Mouse (Mus musculus) CH12.LX (cell line): ENCODE data around the gene Slc9a9.

Experiments
- CHD2 ChIP-seq: IDR thresholded peaks from 2 replicates; pipeline ENCODE4 v1.6.1; 2011; ENCODE audit warnings: low read length, improper control_type of control experiment
- CTCF ChIP-seq, 2 experiments: IDR thresholded peaks in 1 of 2; conservative IDR thresholded peaks in 1 of 2; 2 replicates each; pipeline ENCODE4 v1.5.1; 2011 to 2012; ENCODE audit warnings: low read depth in 2 of 2, low read length in 2 of 2, improper control_type of control experiment in 1 of 2, inconsistent platforms in 1 of 2, mild to moderate bottlenecking in 1 of 2, moderate library complexity in 1 of 2
- E2F4 ChIP-seq: IDR thresholded peaks from 2 replicates; pipeline ENCODE4 v1.6.1; 2011; ENCODE audit warnings: low read depth, low read length, improper control_type of control experiment; ENCODE audit not compliant: insufficient replicate concordance
- ELF1 ChIP-seq: IDR thresholded peaks from 2 replicates; pipeline ENCODE4 v1.6.1; 2014; ENCODE audit warnings: low read depth, mild to moderate bottlenecking, inconsistent platforms, low read length, improper control_type of control experiment
- EP300 ChIP-seq: IDR thresholded peaks from 2 replicates; pipeline ENCODE4 v1.6.1; 2011; ENCODE audit warnings: low read length, improper control_type of control experiment
- MAZ ChIP-seq: IDR thresholded peaks from 2 replicates; pipeline ENCODE4 v1.6.1; 2012; ENCODE audit warnings: low read depth, mild to moderate bottlenecking, inconsistent platforms, low read length, improper control_type of control experiment, moderate library complexity
- POLR2A ChIP-seq: IDR thresholded peaks from 2 replicates; pipeline ENCODE4 v1.6.1; 2011; ENCODE audit warnings: low read depth, mild to moderate bottlenecking, improper control_type of control experiment, low read length

GRCm38 (mm10) chr9:95221310-95221709 lies 551.6 kb downstream of the Slc9a9 start:
- TF ChIP-seq POLR2A, result no peak
- TF ChIP-seq EP300, result no peak
- TF ChIP-seq CTCF (conservative IDR thresholded peaks at IDR 0.05 in 1 of 2, IDR thresholded peaks at IDR 0.05 in 1 of 2; ENCODE audit: low read depth in 2 of 2, low read length in 2 of 2), result no peak
- TF ChIP-seq MAZ, result no peak
- TF ChIP-seq CHD2, result no peak
- TF ChIP-seq ELF1, result no peak
- no peak for TF ChIP-seq E2F4
